Mouse (Mus musculus) lung, postnatal 10 days (tissue): ENCODE results near the gene Axl.

ENCODE experiments used
- DNase-seq: peaks from one replicate; pipeline ENCODE4 v3.0.0; 2021

The Axl gene

GRCm38 (mm10) chr7:25788220-25789128, at the start of gene Axl:
TSS of gene Axl (minus strand) at chr7:25788705.
- peak; percentile 88 for DNase-seq

- DNase-seq: peak; percentile 65
Measured at GRCm38 (mm10) chr7:25835188-25835891, 46.8 kb upstream of the Axl start.

- no peak for DNase-seq
Measured at GRCm38 (mm10) chr7:25831557-25832530, 43.3 kb upstream of the Axl start.

- no peak for DNase-seq
Measured at GRCm38 (mm10) chr7:25830251-25830650, 41.7 kb upstream of the Axl start.

GRCm38 (mm10) chr7:25827199-25827598, 38.7 kb upstream of the Axl start:
- peak; percentile 69 for DNase-seq

DNA sequence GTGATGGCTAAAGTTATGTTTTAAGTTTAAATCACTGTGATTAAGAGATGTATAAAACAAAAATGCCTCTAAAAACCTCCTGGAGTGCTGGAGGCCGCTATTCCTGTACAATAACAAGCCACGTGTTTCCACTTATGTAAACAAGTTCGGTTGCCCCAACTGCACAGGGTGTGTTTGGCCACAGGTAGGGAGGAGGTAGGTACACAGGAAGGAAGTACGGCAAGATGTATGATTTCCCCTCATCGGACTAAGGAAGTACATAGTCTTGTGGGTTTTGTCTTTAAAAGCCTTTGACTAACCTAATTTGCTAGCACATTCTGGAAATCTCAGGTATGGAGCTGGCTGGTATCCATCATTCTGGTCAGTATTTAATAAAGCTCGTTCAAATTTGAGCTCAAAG, 37.5 kb upstream of the Axl start:
- DNase-seq: no peak

GRCm38 (mm10) chr7:25825043-25825442, 36.5 kb upstream of the Axl start:
- no peak for DNase-seq

DNA sequence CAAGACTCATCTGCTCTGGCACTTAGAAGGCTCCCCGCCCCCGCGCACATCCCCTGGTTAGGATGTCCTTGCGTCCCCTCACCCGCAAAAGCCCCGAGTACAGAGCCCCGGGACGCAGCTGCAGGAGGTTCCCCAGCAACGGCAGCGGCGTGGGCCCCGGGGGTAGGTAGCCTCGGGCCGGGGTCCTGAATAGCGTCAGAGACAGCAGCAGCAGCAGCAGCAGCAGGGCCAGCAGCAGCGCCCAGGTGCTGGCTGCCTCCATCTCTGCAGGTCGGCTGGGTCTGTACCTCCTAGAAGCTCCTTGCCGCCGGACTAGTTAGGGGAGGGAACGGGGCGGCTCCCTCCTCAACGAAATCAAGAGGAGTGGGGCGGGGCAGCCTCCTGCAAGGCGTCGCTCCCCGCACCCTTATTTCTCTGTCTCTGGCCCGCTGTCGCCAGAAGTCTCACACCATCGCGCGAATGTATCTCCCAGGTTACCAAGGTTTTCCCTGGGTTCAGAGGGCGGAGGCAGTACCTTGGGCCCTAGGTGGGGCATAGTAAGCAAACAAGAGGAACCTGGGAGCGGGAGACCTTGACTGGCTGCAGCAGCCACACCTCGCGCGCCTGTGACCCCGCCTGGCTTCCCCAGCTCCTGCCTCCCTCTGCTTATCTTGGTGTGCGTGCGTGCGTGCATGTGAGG, 27.9 kb upstream of the Axl start, which contains the start of gene Cyp2s1:
Cyp2s1 (minus strand) TSS at position 673 of the 679 bp plus-strand sequence.
- DNase-seq: peak; percentile 45

DNA sequence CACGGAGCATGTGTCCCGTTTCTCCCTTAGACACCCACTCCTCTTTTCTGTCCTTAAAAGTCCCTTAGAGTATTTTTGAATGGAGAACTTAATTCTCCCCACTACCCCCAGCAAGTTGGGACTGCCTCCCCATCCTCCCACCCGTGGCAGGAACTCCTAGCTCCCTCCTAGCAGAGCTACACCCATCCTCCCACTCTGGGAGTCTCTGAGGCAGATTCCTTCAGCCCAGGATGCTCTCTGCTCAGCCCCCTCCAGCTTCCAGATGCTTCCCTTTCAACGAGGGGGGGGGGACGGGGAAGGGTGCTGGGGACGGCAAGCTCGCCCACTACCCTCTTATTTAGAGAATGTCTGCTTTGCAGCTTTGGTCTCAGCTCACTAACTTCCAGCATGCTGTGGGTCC, 27.1 kb upstream of the Axl start:
- DNase-seq: no peak

GRCm38 (mm10) chr7:25814711-25815110, 26.2 kb upstream of the Axl start:
- DNase-seq: no peak

GRCm38 (mm10) chr7:25812195-25812594, 23.7 kb upstream of the Axl start:
- no peak for DNase-seq

GRCm38 (mm10) chr7:25811716-25812115, 23.2 kb upstream of the Axl start:
- DNase-seq: no peak

GRCm38 (mm10) chr7:25805631-25806343, 17.3 kb upstream of the Axl start:
- peak; percentile 93 for DNase-seq

DNA sequence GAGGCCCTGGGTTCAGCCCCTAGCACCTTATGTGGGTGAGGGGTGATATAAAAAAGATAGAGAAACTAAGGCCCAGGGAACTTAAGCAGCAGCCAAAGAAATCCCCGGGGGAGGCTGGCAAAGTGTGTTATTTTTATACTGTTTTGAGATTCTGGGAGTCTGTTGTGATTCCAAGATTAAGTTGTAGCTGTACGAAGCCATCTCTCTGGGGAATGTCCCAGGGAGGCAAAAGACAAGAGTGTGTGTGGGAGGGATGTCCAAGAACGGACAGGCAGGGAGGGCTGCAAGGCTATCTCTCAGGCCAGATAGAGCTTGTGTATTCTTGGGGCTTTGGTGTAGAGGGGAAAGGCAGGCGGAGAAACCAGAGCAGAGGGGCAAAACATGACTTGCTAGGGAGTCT, 16.3 kb upstream of the Axl start:
- DNase-seq: no peak

- DNase-seq: no peak
Measured at GRCm38 (mm10) chr7:25803460-25803859, 15.0 kb upstream of the Axl start.

- DNase-seq: peak; percentile 91
Measured at GRCm38 (mm10) chr7:25802241-25803125, 14.0 kb upstream of the Axl start.

DNA sequence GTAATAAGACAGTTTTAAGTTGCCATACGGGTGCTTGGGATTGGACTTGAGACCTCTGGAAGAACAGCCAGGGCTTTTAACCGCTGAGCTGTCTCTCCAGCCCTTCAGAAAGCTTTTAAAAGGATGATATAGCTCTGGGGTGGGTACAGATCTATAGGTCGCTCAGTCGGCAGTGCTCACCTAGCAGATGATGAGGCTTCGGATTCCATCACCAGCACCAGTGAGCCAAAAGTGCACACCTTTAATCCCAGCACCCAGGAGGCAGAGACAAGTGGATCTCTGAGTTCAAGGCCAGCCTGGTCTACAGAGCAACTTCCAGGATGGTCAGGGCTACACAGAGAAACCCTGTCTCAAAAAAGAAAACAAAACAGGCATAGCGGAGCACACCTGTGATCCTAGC, 12.5 kb upstream of the Axl start:
- no peak for DNase-seq

DNA sequence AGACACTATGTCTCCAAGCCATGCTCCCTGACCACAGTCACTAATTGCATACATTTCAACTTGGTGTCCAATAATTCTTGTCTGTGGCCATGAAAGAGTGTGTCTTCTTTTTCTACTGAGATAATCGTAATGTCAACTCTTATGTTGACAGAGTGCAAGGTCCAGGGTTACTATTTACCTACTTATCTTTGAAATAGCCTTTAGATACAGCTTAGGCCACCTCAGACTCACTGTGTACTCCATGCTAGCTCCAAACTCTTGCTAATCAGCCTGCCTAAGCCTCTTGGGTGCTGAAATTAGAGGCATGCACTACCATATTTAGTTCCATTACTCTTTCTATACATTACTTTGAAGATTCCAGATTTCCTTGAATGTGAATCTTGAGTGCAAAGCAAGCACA, 10.9 kb upstream of the Axl start:
- no peak for DNase-seq

DNA sequence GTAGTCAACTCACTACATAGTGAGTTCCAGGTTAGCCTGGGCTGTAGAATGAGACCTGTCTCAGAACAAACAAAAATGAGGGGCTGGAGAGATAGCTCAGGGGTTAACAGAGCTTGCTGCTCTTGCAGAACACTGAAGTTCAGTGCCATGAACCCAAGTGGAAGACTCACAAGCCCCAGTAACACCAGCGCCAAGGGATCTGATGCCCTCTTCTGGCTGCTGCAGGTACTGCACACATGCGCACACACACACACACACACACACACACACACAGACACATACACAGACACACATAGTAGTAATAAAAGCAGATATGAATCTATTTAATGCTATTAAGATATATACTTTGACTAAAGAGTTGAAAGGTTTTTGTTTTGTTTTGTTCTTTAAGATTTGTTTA, 10.0 kb upstream of the Axl start:
- no peak for DNase-seq

DNA sequence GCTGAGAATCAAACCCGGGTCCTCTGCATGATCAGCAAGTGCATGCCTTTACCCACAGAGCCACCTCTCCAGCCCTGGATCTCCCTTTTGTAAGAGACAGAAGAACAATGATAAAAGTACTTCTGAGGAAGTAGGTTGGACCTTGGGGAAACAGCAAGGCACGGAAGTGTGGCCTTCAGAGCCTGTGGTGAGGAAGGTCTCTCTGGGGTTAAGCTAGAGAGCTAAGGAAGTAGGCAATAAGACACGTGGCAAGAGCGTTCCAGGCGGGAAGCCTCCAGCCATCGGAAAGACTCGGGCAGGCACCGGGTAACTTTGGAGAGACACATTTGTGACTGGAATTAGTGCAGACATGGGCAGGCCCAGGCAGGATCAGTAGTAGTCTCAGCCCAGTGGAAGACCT, 6.3 kb upstream of the Axl start:
- no peak for DNase-seq

DNA sequence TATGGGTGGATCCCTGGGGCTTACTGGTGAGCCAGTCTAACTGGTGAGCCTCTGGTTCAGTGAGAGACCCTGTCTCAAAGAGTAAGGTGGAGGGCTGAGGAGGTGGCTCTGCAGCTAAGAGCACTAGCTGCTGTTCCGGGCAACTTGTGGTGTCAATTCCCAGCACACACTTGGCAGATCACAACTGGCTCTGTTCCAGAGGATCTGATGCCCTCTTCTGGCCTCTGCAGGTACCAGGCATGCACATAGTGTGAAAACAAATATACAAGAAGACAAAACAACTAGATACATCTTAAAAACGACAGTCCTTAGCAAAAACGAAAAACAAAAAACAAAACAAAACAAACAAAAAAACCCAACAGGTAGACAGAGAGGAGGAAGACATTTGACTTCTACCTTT, 5.2 kb upstream of the Axl start:
- peak; percentile 68 for DNase-seq
